Mouse (Mus musculus) heart, postnatal 14 days (tissue): ENCODE measurements at regions not wholly inside any gene's neighbourhood (a gene's known extent, or its start where the extent isn't known, plus 50 kb on each side); places are given as distances from the start of the nearest gene placed in this dataset.

Source experiments
- DNase-seq, 2 experiments: peaks; one replicate each; pipeline ENCODE4 v3.0.0; 2021 to 2022
- intact Hi-C: fragments of 180-260 bp; cut with DNase I; formaldehyde crosslinking; loops from one replicate; pipeline ENCODE4 v1.15.1; 2025

GRCm38 (mm10) chr12:26244701-26245100 is 170.4 kb downstream of the Rnf144a start:
- intact Hi-C loops, result no loop called here

GRCm38 (mm10) chr12:26227557-26228020 is 187.5 kb downstream of the Rnf144a start:
- intact Hi-C loops, result loop anchor here (2.0 to 10.0 kb wide), 4 partner anchors 153 to 1200 kb away; no protein-coding TSS in a partner anchor
- DNase-seq, result no peak

More at GRCm38 (mm10) chr12:26244701-26245100, 170.4 kb downstream of the Rnf144a start:
- DNase-seq, result no peak

GRCm38 (mm10) chr12:26226363-26226762 is 188.7 kb downstream of the Rnf144a start:
- intact Hi-C loops, result loop anchor here (2.0 to 10.0 kb wide), 4 partner anchors 152 to 1199 kb away; no protein-coding TSS in a partner anchor
- peak; percentile 16 to 32 for DNase-seq

GRCm38 (mm10) chr12:26212447-26212846 is 202.6 kb downstream of the Rnf144a start:
- DNase-seq, result no peak
- intact Hi-C loops, result no loop called here

DNA sequence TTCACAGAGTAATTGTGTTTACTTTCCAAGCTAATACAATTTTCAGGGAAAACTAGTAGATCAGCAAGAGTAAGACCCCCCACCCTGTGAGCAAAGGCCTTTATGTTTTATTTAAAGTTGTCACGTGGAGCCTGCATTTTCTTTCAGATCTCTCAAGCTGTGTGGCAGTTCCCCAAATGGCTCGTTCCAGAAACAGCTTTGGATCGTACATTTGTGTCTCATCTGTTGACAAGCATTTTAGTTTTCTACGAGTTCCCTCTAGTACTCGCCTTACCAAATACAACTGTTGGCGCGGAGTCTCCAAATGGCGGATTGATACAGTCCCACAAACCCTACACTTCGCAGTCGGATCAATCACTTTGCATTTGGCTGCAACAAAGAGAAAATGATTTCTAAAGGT is 203.6 kb downstream of the Rnf144a start:
- intact Hi-C loops, result no loop called here
- no peak for DNase-seq

DNA sequence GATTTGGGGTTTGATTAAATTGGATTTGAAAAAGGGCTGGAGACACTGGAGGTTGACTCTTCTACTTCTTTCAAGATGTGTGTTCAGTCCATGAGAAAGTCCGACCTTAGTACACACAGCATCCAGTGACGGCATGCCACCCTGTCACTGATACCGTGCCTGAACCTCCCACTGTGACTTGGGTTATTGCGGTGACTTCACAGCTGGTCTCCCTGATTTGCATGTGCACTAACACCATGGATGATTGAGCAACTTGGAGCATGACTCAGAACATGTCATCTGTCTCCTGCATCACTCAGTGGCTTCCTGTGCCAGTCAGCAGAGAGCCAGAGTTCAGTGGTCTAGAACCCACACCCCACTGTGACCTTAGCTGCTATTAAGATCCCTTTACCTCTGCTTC is 208.3 kb downstream of the Rnf144a start:
- intact Hi-C loops, result no loop called here
- no peak for DNase-seq

DNA sequence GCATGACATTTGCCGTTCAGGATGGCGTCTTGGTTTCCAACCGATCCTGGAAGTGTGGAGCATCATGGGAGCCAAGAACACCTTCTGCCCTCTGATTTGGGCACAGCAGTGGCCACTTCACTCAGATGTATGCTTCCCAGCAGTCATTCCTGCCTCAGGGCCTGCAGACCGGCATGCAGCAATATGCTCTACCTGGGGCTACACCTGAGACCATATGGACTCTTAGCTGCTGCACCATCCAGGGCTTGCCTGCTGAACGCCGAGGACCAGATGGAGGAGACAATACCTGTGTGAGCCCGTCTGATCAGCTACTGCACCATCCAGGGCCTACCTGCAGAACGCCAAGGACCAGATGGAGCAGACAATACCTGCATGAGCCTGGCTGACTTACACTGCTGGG is 209.0 kb downstream of the Rnf144a start:
- intact Hi-C loops, result no loop called here

DNA sequence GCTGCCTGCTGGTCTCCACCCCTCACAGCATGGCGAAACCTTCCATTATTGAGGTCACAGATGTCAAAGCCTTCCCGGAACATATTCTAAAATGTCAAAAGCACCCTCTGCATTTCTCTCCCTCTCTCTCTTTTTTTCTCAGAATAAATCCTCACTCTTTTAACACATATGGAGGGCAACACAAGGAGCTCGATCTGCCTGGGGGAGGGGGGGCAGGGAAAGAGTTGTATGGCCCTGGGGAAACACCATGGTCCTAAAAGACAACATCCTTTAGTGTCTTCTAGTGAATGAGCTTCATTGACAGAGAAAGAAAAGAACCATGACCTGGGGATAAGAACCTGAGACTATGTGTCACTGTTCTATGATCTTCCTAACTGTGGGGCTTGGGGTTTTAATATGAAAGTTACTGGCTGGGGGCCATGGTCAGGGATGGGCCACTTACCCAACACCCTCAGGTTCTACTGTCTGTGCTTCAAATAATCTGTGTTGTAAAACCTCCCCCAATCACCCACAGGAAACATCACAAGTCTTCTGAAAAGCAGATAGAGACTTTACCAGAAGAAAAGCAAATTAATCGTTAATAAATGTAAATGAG is 223.0 kb downstream of the Rnf144a start:
- DNase-seq, result no peak
- intact Hi-C loops, result no loop called here

More for the DNA sequence above, 209.0 kb downstream of the Rnf144a start:
- DNase-seq, result no peak

DNA sequence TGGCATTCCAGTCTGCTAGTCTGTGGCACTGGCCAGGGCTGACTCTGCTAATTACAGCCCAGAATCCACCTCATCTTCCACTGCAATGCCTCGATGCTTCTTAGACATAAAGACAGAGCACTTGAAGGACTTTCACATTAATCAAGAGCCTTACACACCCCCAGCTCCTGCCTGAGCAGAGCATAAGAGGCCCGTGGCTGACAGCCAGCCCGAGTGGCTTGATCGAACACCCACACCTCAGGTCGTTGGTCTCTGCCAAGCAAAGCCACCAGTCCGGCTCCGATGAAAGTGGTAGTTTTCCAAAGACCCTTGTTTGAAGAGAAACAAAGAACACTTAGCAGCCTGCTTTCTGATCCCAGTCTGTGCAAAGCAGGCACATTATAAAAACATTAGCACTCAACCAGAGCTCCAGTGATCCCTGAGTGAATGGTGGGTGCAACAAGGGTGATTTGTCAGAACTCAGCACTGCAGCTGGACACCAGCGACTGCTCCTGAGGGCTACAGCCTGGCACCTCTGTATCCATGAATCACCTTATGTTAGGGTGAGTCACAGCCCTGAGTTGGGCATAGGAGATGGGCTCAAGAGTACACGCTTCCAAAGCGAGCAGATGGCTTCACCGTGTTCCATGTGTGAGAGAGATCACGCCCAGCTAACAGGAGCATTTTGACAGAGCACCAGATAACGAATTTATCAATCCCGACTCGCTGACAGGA is 223.6 kb downstream of the Rnf144a start:
- intact Hi-C loops, result no loop called here
- DNase-seq, result peak in 1 of 2 experiments; percentile 3

DNA sequence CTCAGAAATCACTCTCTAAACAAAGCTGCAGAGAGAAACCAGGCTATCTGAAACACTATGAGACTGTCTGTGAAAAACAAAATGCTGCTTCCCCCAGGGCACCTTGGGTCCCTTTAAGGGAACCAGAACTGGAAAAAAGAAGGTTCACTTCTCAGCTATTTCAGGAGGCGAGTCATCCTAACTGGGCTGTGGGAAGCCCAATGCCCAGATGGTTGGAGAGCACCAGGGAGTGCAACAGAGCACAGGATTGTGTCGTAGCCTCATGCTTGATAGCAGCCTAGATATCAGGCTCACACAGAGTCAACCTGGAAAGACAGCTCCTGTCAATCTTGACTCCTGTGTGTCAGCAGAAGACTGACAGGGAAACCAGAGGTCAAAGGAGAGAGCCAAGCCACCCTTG is 226.1 kb downstream of the Rnf144a start:
- no peak for DNase-seq
- intact Hi-C loops, result no loop called here

- intact Hi-C loops, result no loop called here
- DNase-seq, result no peak
These were observed 227.8 kb downstream of the Rnf144a start for GRCm38 (mm10) chr12:26187091-26187862.

GRCm38 (mm10) chr12:26184701-26185460 is 230.2 kb downstream of the Rnf144a start:
- intact Hi-C loops, result no loop called here
- no peak for DNase-seq

- intact Hi-C loops, result no loop called here
- no peak for DNase-seq
These were observed 232.0 kb downstream of the Rnf144a start for GRCm38 (mm10) chr12:26183021-26183420.

- no peak for DNase-seq
These were observed 234.2 kb downstream of the Rnf144a start for GRCm38 (mm10) chr12:26180846-26181245.

DNA sequence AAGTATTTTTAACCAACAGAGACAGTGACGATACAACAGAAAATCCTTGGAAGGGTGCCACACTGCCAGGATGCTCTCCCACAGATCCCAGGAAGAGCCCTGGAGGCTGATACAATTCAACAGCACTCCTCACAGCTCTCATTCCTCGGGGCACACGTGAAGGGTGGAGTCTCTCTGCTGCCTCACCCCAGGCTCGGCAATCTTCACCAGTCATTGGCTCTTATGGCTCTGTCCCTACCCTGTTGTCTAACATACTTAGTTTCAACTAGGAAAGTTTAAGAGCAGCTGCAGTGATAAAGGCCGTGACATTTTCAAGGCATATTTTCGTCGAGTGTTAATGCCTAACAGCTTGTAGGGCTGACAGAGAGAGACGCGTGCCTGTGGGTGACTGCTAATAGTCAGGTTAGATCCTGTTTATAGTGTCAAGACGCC is 238.8 kb downstream of the Rnf144a start:
- DNase-seq, result no peak
- intact Hi-C loops, result no loop called here

More at GRCm38 (mm10) chr12:26180846-26181245, 234.2 kb downstream of the Rnf144a start:
- intact Hi-C loops, result no loop called here

DNA sequence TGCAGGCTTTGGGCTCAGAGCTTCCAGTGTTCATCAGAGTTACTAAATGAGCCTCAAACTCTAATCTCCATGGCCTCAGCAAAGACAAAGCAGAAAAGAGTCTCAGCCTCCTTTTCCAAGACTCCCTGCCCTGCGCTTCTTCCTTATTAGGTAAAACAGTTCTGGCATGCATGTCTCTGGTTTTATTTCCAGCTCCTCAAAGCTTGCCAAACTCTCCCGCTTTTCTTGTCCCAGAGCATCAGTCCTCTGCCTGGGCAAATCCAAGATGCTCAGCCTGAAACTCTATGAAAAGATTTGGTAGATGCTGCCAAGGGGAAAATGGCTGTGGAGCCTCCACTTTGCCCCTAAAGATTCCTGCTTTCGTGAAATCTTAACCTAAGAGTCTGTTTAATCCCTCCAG is 251.6 kb downstream of the Rnf144a start:
- no peak for DNase-seq
- intact Hi-C loops, result no loop called here

GRCm38 (mm10) chr12:26160861-26161615 is 254.0 kb downstream of the Rnf144a start:
- DNase-seq, result no peak
- intact Hi-C loops, result no loop called here

DNA sequence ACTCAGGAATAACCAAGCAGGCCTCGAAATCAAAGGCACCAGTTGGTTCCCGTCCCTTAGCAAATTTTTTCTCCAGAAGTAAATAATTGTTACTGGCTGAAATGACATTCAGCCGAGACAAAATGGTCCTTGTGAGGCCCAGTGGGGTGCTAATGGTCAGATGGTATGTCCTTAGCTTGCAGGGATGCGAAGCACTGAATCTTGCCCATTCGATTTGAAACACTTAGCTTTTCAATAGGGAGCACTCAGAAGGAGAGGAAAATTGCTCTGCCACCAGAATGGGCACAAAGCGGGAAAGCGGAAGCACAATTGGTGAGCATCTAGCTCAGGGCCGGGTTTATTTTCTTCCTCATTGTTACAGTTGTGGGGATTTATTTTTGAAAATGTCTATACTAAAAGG is 262.1 kb downstream of the Rnf144a start:
- intact Hi-C loops, result no loop called here
- no peak for DNase-seq

GRCm38 (mm10) chr12:26146336-26146735 is 268.7 kb downstream of the Rnf144a start:
- intact Hi-C loops, result no loop called here
- no peak for DNase-seq
